Mouse (Mus musculus) bone marrow macrophage, adult 2 months (primary cell): ENCODE results near the gene Fabp6. TPM values are rescaled to one million over a fixed set of nuclear protein-coding genes. Genes with fewer than 3 reads are reported as not detected.

Experiments
- H3K27ac ChIP-seq: 2 replicates; pipeline ENCODE4 v1.5.1; 2012; ENCODE audit warnings: low read depth, low read length; ENCODE audit not compliant: insufficient read depth
- H3K4me1 ChIP-seq: 2 replicates; pipeline ENCODE4 v1.6.1; 2012; ENCODE audit warnings: low read length; ENCODE audit not compliant: control insufficient read depth, insufficient read depth
- H3K4me3 ChIP-seq: 2 replicates; pipeline ENCODE4 v1.5.1; 2012; ENCODE audit warnings: mild to moderate bottlenecking, low read length, moderate library complexity; ENCODE audit not compliant: insufficient read depth
- CTCF ChIP-seq: IDR thresholded peaks from 2 replicates; pipeline ENCODE4 v1.5.1; 2012; ENCODE audit warnings: low read depth, mild to moderate bottlenecking, low read length, moderate library complexity
- POLR2A ChIP-seq: IDR thresholded peaks from 2 replicates; pipeline ENCODE4 v1.6.1; 2012; ENCODE audit warnings: mild to moderate bottlenecking, low read depth, low read length, borderline replicate concordance
- polyA plus RNA-seq: library from polyadenylated mRNA; stranded (reverse); fragments of >200 nt; gene quantifications from 2 replicates; pipeline ENCODE4 v1.2.4, GENCODE M21; 2012; ENCODE audit not compliant: missing spikeins, insufficient read depth, insufficient read length

Gene Fabp6
- polyA plus RNA-seq, 1 experiment: not detected

DNA sequence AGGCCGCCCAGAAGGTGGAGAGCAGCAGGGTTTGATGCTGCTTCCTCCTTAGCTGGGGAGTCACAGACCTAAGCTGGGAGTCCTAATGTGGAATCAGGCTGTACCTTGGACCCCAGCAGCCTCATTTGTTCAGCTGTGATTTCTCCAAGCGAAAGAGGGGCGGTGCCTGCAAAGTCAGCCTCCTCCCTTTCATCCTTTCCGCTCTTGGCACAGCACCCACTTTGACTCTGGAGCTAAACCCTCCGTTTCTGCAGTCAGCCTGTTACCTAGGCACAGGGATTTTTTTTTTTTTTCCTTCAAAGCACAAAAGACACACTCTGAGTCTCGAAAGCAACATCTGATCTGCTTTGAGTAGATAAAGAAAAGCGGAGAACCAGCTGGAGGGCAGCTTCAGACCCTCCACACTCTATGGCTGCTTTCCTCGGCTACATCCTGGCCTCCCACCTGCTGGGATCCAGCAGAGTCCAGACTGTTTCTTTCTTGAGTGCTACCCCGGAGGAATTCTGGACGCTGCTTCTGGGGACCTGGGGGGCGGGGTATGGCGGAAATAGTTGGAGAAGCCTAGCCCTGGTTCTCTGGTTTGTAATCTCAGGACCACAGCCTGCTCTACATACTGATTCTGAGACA is 25.1 kb upstream of the Fabp6 start:
- Histone ChIP-seq H3K4me1 (no peaks in the 10 kb centered on the region), H3K4me3 (no peak overlapping the region), H3K27ac (no peak overlapping the region)
- TF ChIP-seq CTCF (no peak), POLR2A (no peak)

- no peak overlapping the region for H3K27ac ChIP-seq
- no peaks in the 10 kb centered on the region for H3K4me1 ChIP-seq
- no peak for TF ChIP-seq CTCF
- no peak for TF ChIP-seq POLR2A
- no peak overlapping the region for H3K4me3 ChIP-seq
These were observed 23.0 kb upstream of the Fabp6 start for GRCm38 (mm10) chr11:43624341-43624740.

GRCm38 (mm10) chr11:43621769-43622168 is 20.4 kb upstream of the Fabp6 start:
- TF ChIP-seq POLR2A (no peak), CTCF (no peak)
- no peak overlapping the region for H3K4me3 ChIP-seq
- H3K27ac ChIP-seq: no peak overlapping the region

DNA sequence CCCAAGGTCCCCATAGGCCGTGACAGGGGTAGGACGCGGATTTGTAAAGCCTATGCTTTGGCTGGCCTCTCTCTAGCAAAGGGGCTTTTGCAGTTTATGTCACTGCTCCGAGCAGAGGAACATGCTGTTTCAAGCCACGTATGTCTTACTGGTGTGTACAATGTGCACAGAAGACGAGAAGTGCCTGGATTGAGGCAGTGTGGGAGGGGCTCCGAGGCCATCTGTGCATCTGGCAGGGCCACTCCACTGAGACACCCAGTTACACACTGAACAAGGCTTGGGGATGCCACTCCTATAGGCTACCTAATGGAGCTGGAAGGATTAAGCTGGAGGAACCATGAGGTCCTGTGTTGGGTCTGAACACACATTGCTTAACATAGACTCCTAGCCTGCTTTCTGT is 17.1 kb upstream of the Fabp6 start:
- Histone ChIP-seq H3K4me3 (no peak overlapping the region), H3K27ac (no peak overlapping the region), H3K4me1 (no peaks in the 10 kb centered on the region)
- TF ChIP-seq CTCF: no peak
- TF ChIP-seq POLR2A: no peak

More at GRCm38 (mm10) chr11:43621769-43622168, 20.4 kb upstream of the Fabp6 start:
- H3K4me1 ChIP-seq: no peaks in the 10 kb centered on the region

DNA sequence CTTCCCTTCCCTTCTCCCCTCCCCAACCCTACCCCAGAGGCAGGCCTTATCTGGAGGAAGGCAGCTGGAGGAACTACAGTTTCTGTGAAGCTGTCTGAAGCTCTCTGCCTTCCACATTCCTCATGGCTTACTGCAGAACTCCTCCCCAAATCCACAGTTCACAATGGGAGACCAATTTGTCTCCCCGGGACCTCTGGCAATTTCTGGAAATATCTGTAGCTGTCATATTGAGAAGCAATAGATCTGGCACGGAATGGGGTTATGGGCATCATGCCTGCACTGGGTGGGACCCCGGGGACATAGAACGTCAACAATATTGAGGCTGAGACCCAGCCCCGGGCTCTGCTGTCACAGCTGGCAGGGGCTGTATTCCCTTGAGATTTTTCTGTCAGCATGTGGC is 16.6 kb upstream of the Fabp6 start:
- Histone ChIP-seq H3K4me3 (no peak overlapping the region), H3K27ac (no peak overlapping the region), H3K4me1 (no peaks in the 10 kb centered on the region)
- no peak for TF ChIP-seq CTCF
- TF ChIP-seq POLR2A: no peak

DNA sequence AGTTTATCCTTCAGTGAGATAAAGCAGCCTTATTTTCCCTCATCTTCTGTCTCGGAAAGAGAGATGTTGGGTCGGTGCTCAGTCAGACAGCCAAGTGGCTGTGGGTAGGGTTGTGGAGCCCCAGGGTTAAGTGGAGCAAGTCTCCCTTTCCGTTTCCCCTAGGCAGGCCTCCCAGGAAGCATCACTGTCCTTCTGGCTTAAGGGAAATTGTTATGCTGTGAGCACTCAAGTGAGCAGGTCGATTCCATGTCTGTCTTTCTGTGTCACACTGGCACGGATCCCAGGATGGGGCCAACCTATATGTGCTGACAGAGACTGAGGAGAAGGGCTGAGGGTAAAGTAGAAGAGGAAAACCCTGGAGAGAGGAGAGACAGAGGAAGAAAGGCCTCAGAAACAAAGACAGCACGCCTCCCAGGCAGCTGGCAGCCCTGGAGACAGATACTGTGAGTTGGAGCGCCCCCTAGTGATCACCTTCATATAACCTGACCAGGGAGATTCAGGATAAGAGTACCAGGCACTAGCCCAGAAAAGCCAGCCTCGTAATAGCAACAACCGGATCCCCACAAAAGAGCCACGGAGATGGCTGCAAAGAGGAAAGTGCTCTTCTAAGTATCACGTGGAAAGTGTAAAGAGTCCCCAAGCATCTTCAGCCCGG is 11.6 kb upstream of the Fabp6 start:
- TF ChIP-seq CTCF (peak; percentile 90), POLR2A (no peak)
- Histone ChIP-seq H3K4me1 (no peaks in the 10 kb centered on the region), H3K27ac (no peak overlapping the region)

GRCm38 (mm10) chr11:43610662-43611033 is 9.3 kb upstream of the Fabp6 start:
- no peaks in the 10 kb centered on the region for H3K4me1 ChIP-seq
- no peak overlapping the region for H3K4me3 ChIP-seq
- TF ChIP-seq POLR2A (no peak), CTCF (no peak)
- H3K27ac ChIP-seq: no peak overlapping the region

More for the DNA sequence above, 11.6 kb upstream of the Fabp6 start:
- H3K4me3 ChIP-seq: no peak overlapping the region

DNA sequence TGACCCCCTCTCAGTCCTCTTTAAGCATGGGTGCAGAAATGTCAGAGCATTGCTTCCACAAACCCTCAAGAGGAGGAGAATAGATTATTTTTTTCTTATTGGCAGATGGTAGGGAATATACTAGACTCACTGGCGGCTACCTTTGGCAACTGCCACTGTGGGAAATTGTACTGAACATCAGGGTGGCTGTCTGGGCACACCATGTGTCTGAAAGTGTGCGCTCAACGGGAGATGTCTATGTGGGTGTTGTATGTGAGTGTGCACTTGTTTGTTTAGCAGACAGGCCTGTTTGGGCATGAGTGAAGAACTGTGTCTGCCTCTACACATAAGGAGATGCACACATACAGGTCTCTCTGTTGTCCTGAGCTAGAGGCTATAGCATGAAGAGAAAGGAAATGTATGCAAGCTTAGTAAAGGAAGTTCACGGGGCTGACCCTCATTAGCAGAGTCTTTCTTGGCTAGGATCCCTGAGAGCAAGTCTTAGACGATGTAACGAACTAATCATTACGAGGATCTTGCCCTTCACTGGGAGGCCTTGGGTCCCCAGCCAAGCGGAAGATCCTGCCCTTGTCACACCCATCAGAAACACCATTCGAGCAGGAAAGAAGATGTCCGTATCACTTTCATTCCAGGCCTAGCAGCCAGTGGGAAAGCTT is 8.8 kb upstream of the Fabp6 start:
- H3K4me3 ChIP-seq: no peak overlapping the region
- no peak overlapping the region for H3K27ac ChIP-seq
- TF ChIP-seq CTCF (no peak), POLR2A (no peak)

GRCm38 (mm10) chr11:43608440-43608839 is 7.1 kb upstream of the Fabp6 start:
- no peak for TF ChIP-seq POLR2A
- no peak for TF ChIP-seq CTCF
- H3K4me1 ChIP-seq: no peaks in the 10 kb centered on the region
- no peak overlapping the region for H3K27ac ChIP-seq
- no peak overlapping the region for H3K4me3 ChIP-seq

More for the DNA sequence above, 8.8 kb upstream of the Fabp6 start:
- no peaks in the 10 kb centered on the region for H3K4me1 ChIP-seq

GRCm38 (mm10) chr11:43605859-43606258 is 4.5 kb upstream of the Fabp6 start:
- no peaks in the 10 kb centered on the region for H3K4me1 ChIP-seq
- no peak overlapping the region for H3K4me3 ChIP-seq
- H3K27ac ChIP-seq: no peak overlapping the region
- TF ChIP-seq CTCF (no peak), POLR2A (no peak)
